Comparison of ENCODE assay signal across 17 mouse cellular contexts in genomic region chr13:95546251-95546650, GRCm38 (mm10). TPM values are rescaled to one million over a fixed set of nuclear protein-coding genes. Genes with fewer than 3 reads are reported as not detected.
A peak's percentile ranks its signal among the peaks of the same experiment; 100 is the strongest.
DNase-seq lines count a peak whose midpoint lies in the region; ATAC-seq and TF ChIP-seq lines count a peak whose summit lies in the region.
"Had no signal": no experiment of that assay in that cellular context is flagged by ENCODE, and none has a peak within 500 bp of the region (broad histone marks: within the 10 kb centered on the region; RNA-seq: fewer than 3 reads in every experiment).

No protein-coding gene starts in this region.

- H3K36me3 ChIP-seq in liver, postnatal 0 days (replicated peaks; ENCODE audit: insufficient read depth, low read length) = no peaks in the 10 kb centered on the region
- no peaks in the 10 kb centered on the region for H3K36me3 ChIP-seq in midbrain, embryonic 12.5 days
- no peaks in the 10 kb centered on the region for H3K36me3 ChIP-seq in midbrain, embryonic 13.5 days
- H3K36me3 ChIP-seq: G1E; limb, embryonic 12.5 days; neural tube, embryonic 12.5 days had no signal

- no peak for TF ChIP-seq EP300 in liver, postnatal 0 days (IDR thresholded peaks at IDR 0.05; ENCODE audit: low read depth)

- no peak overlapping the region for H3K4me2 ChIP-seq in liver, postnatal 0 days (ENCODE audit: low read depth, low read length)
- H3K4me2 ChIP-seq in midbrain, embryonic 12.5 days (replicated peaks) = no peak overlapping the region
- H3K4me2 ChIP-seq in midbrain, embryonic 13.5 days (replicated peaks) = no peak overlapping the region
- H3K4me2 ChIP-seq: limb, embryonic 12.5 days had no signal

- no peak overlapping the region for H3K9ac ChIP-seq in liver, postnatal 0 days (replicated peaks)
- H3K9ac ChIP-seq in midbrain, embryonic 12.5 days (replicated peaks) = no peak overlapping the region
- no peak overlapping the region for H3K9ac ChIP-seq in midbrain, embryonic 13.5 days (replicated peaks)
- H3K9ac ChIP-seq: limb, embryonic 12.5 days; neural tube, embryonic 12.5 days had no signal

- peak overlapping the region; percentile 49 for H3K27ac ChIP-seq in gastrocnemius, adult 2 months
- H3K27ac ChIP-seq in liver, postnatal 0 days (ENCODE audit: low read depth) = no peak overlapping the region
- H3K27ac ChIP-seq in midbrain, embryonic 12.5 days (replicated peaks) = 0 out of 2 replicates have a peak overlapping the region, but pooled peaks have one; percentile 5
- H3K27ac ChIP-seq in midbrain, embryonic 13.5 days = no peak overlapping the region
- H3K27ac ChIP-seq: limb, embryonic 12.5 days; neural tube, embryonic 12.5 days had no signal

- 0 out of 2 replicates have a peak, but pooled peaks cover 12% of the 10 kb centered on the region for H3K27me3 ChIP-seq in liver, postnatal 0 days (ENCODE audit: insufficient read depth, low read length)
- H3K27me3 ChIP-seq in midbrain, embryonic 12.5 days = 0 out of 2 replicates have a peak, but pooled peaks cover 9% of the 10 kb centered on the region
- H3K27me3 ChIP-seq in midbrain, embryonic 13.5 days = no peaks in the 10 kb centered on the region
- H3K27me3 ChIP-seq: neural tube, embryonic 12.5 days had no signal

- TF ChIP-seq CTCF in gastrocnemius, adult 2 months (IDR thresholded peaks at IDR 0.05) = no peak
- no peak for TF ChIP-seq CTCF in liver, postnatal 0 days (IDR thresholded peaks at IDR 0.05; ENCODE audit: low read depth)

- H3K4me3 ChIP-seq in gastrocnemius, adult 2 months = no peak overlapping the region
- no peak overlapping the region for H3K4me3 ChIP-seq in liver, postnatal 0 days (ENCODE audit: low read depth, low read length)
- no peak overlapping the region for H3K4me3 ChIP-seq in midbrain, embryonic 12.5 days
- no peak overlapping the region for H3K4me3 ChIP-seq in midbrain, embryonic 13.5 days (replicated peaks)
- H3K4me3 ChIP-seq: limb, embryonic 12.5 days; megakaryocyte, embryonic 14.5 days; neural tube, embryonic 12.5 days had no signal

- intact Hi-C loops in gastrocnemius, adult 2 months (cut with DNase I) = no loop called here
- intact Hi-C loops in gastrocnemius, postnatal 14 days (cut with DNase I; ENCODE audit: low total_unique reads) = no loop called here

- peak; percentile 36; the same call in 1 of the 2 replicates for ATAC-seq in liver, postnatal 0 days
- no peak for ATAC-seq in midbrain, embryonic 12.5 days (ENCODE audit: low FRiP score, low read depth)
- no peak for ATAC-seq in midbrain, embryonic 13.5 days

- 64% methylated on average over 6 of the region's 6 CpGs for WGBS in liver, postnatal 0 days (ENCODE audit: insufficient replicate concordance)
- WGBS in midbrain, embryonic 12.5 days = 74% methylated on average over 6 of the region's 6 CpGs
- 68% methylated on average over 6 of the region's 6 CpGs for WGBS in midbrain, embryonic 13.5 days

- no peak for DNase-seq in gastrocnemius, adult 2 months
- DNase-seq in gastrocnemius, postnatal 14 days = no peak
- DNase-seq in liver, postnatal 0 days = no peak
- DNase-seq in liver = no peak
- no peak for DNase-seq in adrenal gland, postnatal 10 days
- no peak for DNase-seq in thymus, adult 18-20 months
- DNase-seq: adrenal gland, postnatal 25 days; cerebellum, adult 11-12 months; cerebellum, postnatal 14 days; right cerebral cortex, adult 18-20 months; thymus, postnatal 4 days had no signal

- H3K4me1 ChIP-seq in liver, postnatal 0 days (ENCODE audit: insufficient read depth) = no peaks in the 10 kb centered on the region
- H3K4me1 ChIP-seq in midbrain, embryonic 12.5 days = peaks cover 26% of the 10 kb centered on the region
- H3K4me1 ChIP-seq in midbrain, embryonic 13.5 days (replicated peaks) = peaks cover 38% of the 10 kb centered on the region

- no peaks in the 10 kb centered on the region for H3K9me3 ChIP-seq in liver, postnatal 0 days (ENCODE audit: low read length)
- 0 out of 2 replicates have a peak, but pooled peaks cover 2% of the 10 kb centered on the region for H3K9me3 ChIP-seq in midbrain, embryonic 12.5 days
- no peaks in the 10 kb centered on the region for H3K9me3 ChIP-seq in midbrain, embryonic 13.5 days
- H3K9me3 ChIP-seq: G1E; limb, embryonic 12.5 days; megakaryocyte, embryonic 14.5 days; neural tube, embryonic 12.5 days had no signal

RNA-seq across cellular contexts. Expression of gene F2rl1, which starts 21.2 kb away (rescaled TPM):
- under 1 TPM; 0.36 to 0.45 TPM for total RNA-seq in gastrocnemius, adult 2 months (2021)
- under 1 TPM; 0.44 to 0.57 TPM for total RNA-seq in gastrocnemius, postnatal 14 days (2021)
- 0.20 and 0.31 TPM in 2 replicates for polyA plus RNA-seq in liver, postnatal 0 days (2015; fragmentation: Nextera tagmentation; extraction: Ambion mirVana)
- polyA plus RNA-seq in midbrain, embryonic 12.5 days (2016; fragmentation: Nextera tagmentation; extraction: Ambion mirVana) = 0.10 and 0.17 TPM in 2 replicates
- polyA plus RNA-seq in midbrain, embryonic 13.5 days (2015; fragmentation: Nextera tagmentation; extraction: Ambion mirVana) = 0.17 and 0.20 TPM in 2 replicates
- under 1 TPM; 0.63 to 0.82 TPM for total RNA-seq in adrenal gland, postnatal 10 days (2021)
- polyA plus RNA-seq: G1E had no signal

Comparison
In these comparisons a context has a peak if more than half of its experiments do, and no peak if none do; other contexts are left out.
1. H3K27ac ChIP-seq: peak in gastrocnemius, adult 2 months (single experiment) and midbrain, embryonic 12.5 days (single experiment); none in liver, postnatal 0 days (single experiment) and midbrain, embryonic 13.5 days (single experiment).